Mouse (Mus musculus) cerebellum, adult 2 months (tissue): ENCODE results near the gene Lrig2. TPM values are rescaled to one million over a fixed set of nuclear protein-coding genes. Genes with fewer than 3 reads are reported as not detected.

Experiments
- DNase-seq, 2 experiments: peaks; one replicate each; pipeline ENCODE4 v3.0.0; 2021
- H3K27ac ChIP-seq: fragments of 200-500 bp; 2 replicates; pipeline ENCODE4 v1.5.1; 2012; ENCODE audit warnings: low read length, control low read depth, inconsistent platforms; ENCODE audit not compliant: insufficient read depth
- H3K27me3 ChIP-seq: fragments of 200-500 bp; 2 replicates; pipeline ENCODE4 v1.6.1; 2012; ENCODE audit warnings: inconsistent platforms, mild to moderate bottlenecking, low read length, moderate library complexity; ENCODE audit not compliant: control insufficient read depth, insufficient read depth
- H3K4me1 ChIP-seq: fragments of 200-500 bp; 2 replicates; pipeline ENCODE4 v1.6.1; 2011; ENCODE audit warnings: low read length; ENCODE audit not compliant: control insufficient read depth, insufficient read depth
- H3K4me3 ChIP-seq: fragments of 200-500 bp; replicated peaks from 2 replicates; pipeline ENCODE3; 2011; ENCODE audit warnings: mild to moderate bottlenecking, low read depth, low read length, control low read depth; ENCODE audit not compliant: insufficient read depth
- CTCF ChIP-seq: fragments of 200-500 bp; IDR thresholded peaks from 2 replicates; pipeline ENCODE4 v1.5.1; 2011; ENCODE audit warnings: low read depth, mild to moderate bottlenecking, control low read depth, low read length, moderate library complexity, borderline replicate concordance; ENCODE audit not compliant: insufficient read depth
- POLR2A ChIP-seq: fragments of 200-500 bp; IDR thresholded peaks from 2 replicates; pipeline ENCODE4 v1.6.1; 2011; ENCODE audit warnings: low read length, control low read depth, borderline replicate concordance; ENCODE audit not compliant: insufficient read depth
- WGBS: fragments of 180-500 bp; shearing (Covaris S2); methylation state at CpG from one replicate; pipeline ENCODE4 v1.1.7; 2018; 5-methylcytosine and 5-hydroxymethylcytosine counted together
- polyA plus RNA-seq: library from polyadenylated mRNA; depleted of rRNA; stranded (reverse); fragments of >200 nt; gene quantifications from 2 replicates; pipeline ENCODE4 v1.2.3, GENCODE M21; 2012; rRNA removed

The Lrig2 gene
- polyA plus RNA-seq, 1 experiment: 22.3 TPM

- DNase-seq: peak; percentile 78 to 90
- Histone ChIP-seq H3K27ac (no peak overlapping the region), H3K4me1 (peaks cover 11% of the 10 kb centered on the region), H3K4me3 (no peak overlapping the region), H3K27me3 (no peaks in the 10 kb centered on the region)
- TF ChIP-seq CTCF (no peak), POLR2A (no peak)
- WGBS: 33% methylated on average over 5 of the region's 5 CpGs
Observed at GRCm38 (mm10) chr3:104356106-104356505, 155.6 kb downstream of the Lrig2 start.

- peaks cover 11% of the 10 kb centered on the region for H3K4me1 ChIP-seq
- DNase-seq: no peak
- H3K4me3 ChIP-seq: no peak overlapping the region
- WGBS: 93% methylated on average over 3 of the region's 3 CpGs
- H3K27me3 ChIP-seq: no peaks in the 10 kb centered on the region
- TF ChIP-seq POLR2A (no peak), CTCF (no peak)
- no peak overlapping the region for H3K27ac ChIP-seq
Observed at GRCm38 (mm10) chr3:104353884-104354283, 157.8 kb downstream of the Lrig2 start.

- TF ChIP-seq POLR2A (no peak), CTCF (no peak)
- WGBS: 72% methylated on average over 7 of the region's 7 CpGs
- no peak overlapping the region for H3K27ac ChIP-seq
Observed at GRCm38 (mm10) chr3:104352358-104353060, 159.2 kb downstream of the Lrig2 start.

GRCm38 (mm10) chr3:104350253-104350945 is 161.3 kb downstream of the Lrig2 start:
- Histone ChIP-seq H3K27me3 (no peaks in the 10 kb centered on the region; the same call in 1 of the 2 replicates), H3K4me1 (peaks cover 3% of the 10 kb centered on the region; the same call in 1 of the 2 replicates), H3K27ac (no peak overlapping the region), H3K4me3 (no peak overlapping the region)
- 94% methylated on average over 2 of the region's 2 CpGs for WGBS
- TF ChIP-seq CTCF: no peak
- no peak for TF ChIP-seq POLR2A
- no peak for DNase-seq

More at GRCm38 (mm10) chr3:104352358-104353060, 159.2 kb downstream of the Lrig2 start:
- H3K27me3 ChIP-seq: no peaks in the 10 kb centered on the region; the same call in 1 of the 2 replicates
- peaks cover 11% of the 10 kb centered on the region for H3K4me1 ChIP-seq
- no peak for DNase-seq
- H3K4me3 ChIP-seq: no peak overlapping the region

- whole genome bisulfite sequencing: 88% methylated on average over 2 of the region's 2 CpGs
- no peak overlapping the region for H3K4me3 ChIP-seq
- H3K27ac ChIP-seq: no peak overlapping the region
- no peaks in the 10 kb centered on the region for H3K4me1 ChIP-seq
- TF ChIP-seq CTCF: no peak
- no peak for TF ChIP-seq POLR2A
- H3K27me3 ChIP-seq: no peaks in the 10 kb centered on the region; the same call in 1 of the 2 replicates
- DNase-seq: no peak
Observed at GRCm38 (mm10) chr3:104349847-104350228, 161.9 kb downstream of the Lrig2 start.

GRCm38 (mm10) chr3:104349203-104349846 is 162.4 kb downstream of the Lrig2 start:
- Histone ChIP-seq H3K27me3 (no peaks in the 10 kb centered on the region; the same call in 1 of the 2 replicates), H3K4me1 (no peaks in the 10 kb centered on the region), H3K4me3 (no peak overlapping the region), H3K27ac (no peak overlapping the region)
- 86% methylated on average over 8 of the region's 8 CpGs for WGBS
- no peak for TF ChIP-seq CTCF
- no peak for DNase-seq

Other genes starting within 250 kb of the Lrig2 start
- gene Slc16a1, start 126.8 kb upstream of the Lrig2 start, polyA plus RNA-seq: 29.9 and 31.9 TPM in 2 replicates